Mouse (Mus musculus) embryo, embryonic 9.5 days (tissue): ENCODE data around the gene Gm15155.
"Not testable (repeated sequence)": the region's sequence is repeated elsewhere in the genome, so short reads cannot be mapped to it uniquely, and the experiment has no call there.

Source experiments
- DNase-seq: peaks from one replicate; pipeline ENCODE4 v3.0.0-alpha.2; 2017; ENCODE audit errors: extremely low spot score

Gene Gm15155

GRCm38 (mm10) chrX:156009756-156010155, 385.2 kb downstream of the Gm15155 start:
- no peak for DNase-seq

- DNase-seq: no peak
Measured at GRCm38 (mm10) chrX:156155776-156156175, 531.2 kb downstream of the Gm15155 start.

GRCm38 (mm10) chrX:156171587-156171986, 547.0 kb downstream of the Gm15155 start:
- DNase-seq: no peak

- not testable (repeated sequence) for DNase-seq
Measured at GRCm38 (mm10) chrX:156303806-156304205, 679.3 kb downstream of the Gm15155 start.
